Mouse (Mus musculus) B cell, adult 2 months (primary cell): ENCODE measurements around the gene Rtbdn.

Experiments used
- DNase-seq, 2 experiments: peaks; one replicate each; pipeline ENCODE4 v3.0.0; 2022

The Rtbdn gene

DNA sequence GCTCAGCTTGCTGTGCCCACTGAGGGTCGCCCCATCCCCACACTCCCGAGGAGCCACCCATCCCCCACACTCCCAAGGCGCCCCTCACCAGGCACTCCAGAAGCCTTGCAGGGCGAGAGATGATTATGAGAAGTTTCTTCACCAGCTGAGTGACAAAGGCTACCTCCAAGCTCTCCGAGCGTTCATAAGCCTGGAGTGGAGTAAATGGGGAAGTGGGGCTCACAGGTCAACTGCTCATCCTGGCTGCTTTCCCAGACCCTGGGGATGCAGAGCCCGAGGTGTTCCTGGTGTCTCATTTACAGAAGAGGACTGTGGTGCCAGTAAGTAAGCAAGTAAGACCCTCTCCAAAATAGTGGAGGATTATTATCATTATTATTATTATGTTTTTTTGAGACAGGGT lies 21.2 kb upstream of the Rtbdn start:
- DNase-seq, result no peak

DNA sequence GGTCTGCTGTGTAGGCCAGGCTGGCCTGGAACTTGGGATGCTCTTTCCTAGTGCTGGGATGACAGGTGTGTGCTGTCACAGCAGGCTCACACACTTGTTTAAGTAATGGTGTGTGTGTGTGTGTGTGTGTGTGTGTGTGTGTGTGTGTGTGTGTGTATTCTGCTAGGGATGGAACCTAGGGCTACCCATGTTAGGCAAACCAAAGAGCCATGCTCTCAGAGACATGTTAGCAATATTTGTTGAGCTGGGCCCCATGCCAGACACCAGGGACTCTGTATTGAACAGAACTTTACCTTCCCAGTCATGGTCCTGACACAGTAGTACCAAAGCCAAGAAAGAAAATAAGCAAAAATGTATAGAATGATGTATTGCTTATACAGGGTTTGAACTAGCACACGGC lies 19.3 kb upstream of the Rtbdn start:
- no peak for DNase-seq

DNA sequence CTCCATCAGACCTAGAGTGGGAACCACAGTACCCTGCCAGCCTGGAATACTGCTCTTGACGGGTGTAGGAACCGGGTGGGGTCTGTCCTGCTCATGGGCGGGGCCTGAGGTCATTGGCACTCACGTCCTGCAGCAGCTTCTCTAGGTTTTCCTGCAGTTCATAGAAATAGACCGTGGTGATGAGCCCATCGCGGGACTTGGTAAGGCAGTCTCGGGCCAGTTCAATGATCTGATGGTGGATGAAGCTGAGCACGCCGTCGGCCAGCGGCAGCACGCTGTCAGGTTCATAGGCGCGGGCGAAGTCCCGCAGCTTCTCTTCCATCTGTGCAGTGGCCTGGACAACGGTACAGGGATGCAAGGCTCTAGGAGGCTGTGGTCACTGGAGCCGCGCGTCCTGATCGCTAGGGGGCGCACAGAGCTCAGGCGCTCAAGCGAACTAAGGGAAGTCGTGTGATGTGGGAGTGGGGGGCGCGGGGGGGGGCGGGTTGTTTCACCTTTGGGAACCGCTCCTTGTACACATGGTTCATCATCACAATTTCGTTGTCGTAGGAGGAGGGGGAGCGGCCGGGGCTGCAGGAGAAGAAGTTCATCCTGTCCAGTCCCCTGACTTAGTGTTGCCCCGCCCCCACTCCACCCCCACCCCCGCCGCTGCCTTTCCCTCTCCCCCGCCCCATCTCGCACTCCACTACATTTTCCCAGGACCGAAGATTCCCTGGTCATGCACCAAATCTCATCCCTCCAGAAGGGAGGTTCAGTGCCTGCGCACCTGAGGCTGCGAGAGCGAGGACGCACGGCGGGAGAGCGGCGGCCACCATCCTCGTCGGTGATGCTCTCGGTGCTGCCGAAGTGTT lies 18.1 kb upstream of the Rtbdn start:
- peak; percentile 70 to 71 for DNase-seq

DNA sequence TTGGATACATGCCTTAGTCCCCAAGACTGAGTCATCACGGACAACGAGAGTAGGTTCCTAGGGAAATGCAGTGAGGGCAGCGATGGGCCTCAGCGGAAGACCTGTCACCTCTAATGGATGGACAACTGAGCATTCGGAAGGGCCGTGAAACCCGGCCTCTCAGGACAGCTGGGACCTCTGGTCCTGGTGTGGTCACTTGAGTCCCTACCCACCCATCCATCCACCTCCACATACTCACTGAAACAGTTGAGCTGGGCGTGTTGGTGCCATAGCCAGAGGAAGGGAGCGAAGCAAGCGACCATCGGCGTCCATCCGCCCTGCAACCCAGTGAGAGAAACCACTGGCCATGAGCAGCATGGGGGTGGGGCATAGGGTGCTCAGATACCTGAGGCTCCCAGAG lies 16.2 kb upstream of the Rtbdn start:
- no peak for DNase-seq

DNA sequence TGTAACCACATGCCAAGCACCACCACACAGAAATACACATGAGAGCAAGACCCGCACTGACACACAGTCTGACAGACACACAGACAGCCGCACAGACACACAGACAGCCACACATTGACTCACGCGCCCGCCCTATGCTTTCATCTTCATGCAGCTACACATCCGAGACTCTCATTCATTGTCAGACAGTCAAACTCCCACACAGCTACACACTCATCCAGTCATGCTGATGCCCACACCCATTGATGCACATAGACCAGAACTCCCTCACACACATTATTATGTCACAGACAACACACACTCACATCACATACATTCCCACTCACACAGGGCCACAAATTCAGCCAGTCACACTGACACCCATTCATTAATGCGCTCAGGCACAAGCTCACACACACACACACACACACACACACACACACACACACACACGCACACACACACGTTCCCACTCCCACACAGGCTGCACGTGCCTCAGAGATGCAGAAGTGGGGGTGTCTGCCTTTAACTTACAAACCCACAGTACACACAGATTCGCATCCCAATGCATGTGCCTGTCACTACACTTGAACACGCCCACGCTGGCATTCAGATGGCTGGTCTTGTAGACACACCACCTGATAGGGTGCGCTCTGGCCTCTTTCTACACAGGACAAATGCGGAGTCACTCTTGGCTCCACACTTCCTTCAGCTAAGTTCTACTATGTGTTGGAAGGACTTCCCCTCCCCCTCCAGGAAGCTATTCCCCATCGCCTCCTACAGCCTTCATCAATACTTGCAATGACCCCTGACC lies 12.8 kb upstream of the Rtbdn start:
- DNase-seq, result no peak

DNA sequence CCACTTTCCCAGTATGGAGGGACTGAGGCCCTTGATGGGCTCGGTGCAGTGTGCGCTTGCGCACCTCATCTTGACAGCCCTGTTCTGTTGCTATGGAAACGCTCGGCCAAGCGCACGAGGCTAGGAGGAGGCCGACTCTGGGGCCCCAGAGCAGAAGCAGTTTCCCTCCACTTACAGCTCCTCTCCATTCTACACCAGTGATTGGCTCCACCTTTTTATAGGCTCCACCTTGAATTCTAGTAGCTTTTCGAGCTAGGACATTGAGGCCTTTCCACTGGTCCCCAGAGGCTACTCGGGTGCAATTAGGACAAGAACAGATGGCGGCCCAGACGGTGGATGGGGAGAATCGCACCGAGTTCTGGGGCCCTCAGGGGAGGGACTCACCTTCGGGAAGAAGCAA lies 11.9 kb upstream of the Rtbdn start:
- peak; percentile 35 to 40 for DNase-seq

DNA sequence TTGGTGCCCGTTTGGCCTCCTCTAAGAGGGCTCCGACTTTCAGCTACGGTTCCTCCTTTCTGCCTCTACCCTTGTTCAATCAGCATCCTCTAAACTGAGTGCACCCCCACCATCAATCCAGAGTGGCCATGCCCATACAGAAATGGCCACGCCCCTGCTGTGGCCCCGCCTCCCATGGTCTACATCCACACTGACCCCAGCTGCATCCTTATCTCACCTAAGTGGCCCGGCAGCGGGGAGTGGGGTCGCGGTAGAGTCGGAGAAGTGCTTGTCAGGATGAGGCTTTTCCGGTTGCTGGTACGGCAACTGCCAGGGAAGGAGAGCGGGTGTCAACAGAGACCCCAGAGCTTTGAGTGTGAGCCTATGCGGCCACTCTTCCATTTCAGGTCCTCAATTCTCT lies 11.3 kb upstream of the Rtbdn start:
- DNase-seq, result peak in 1 of 2 experiments; percentile 31

DNA sequence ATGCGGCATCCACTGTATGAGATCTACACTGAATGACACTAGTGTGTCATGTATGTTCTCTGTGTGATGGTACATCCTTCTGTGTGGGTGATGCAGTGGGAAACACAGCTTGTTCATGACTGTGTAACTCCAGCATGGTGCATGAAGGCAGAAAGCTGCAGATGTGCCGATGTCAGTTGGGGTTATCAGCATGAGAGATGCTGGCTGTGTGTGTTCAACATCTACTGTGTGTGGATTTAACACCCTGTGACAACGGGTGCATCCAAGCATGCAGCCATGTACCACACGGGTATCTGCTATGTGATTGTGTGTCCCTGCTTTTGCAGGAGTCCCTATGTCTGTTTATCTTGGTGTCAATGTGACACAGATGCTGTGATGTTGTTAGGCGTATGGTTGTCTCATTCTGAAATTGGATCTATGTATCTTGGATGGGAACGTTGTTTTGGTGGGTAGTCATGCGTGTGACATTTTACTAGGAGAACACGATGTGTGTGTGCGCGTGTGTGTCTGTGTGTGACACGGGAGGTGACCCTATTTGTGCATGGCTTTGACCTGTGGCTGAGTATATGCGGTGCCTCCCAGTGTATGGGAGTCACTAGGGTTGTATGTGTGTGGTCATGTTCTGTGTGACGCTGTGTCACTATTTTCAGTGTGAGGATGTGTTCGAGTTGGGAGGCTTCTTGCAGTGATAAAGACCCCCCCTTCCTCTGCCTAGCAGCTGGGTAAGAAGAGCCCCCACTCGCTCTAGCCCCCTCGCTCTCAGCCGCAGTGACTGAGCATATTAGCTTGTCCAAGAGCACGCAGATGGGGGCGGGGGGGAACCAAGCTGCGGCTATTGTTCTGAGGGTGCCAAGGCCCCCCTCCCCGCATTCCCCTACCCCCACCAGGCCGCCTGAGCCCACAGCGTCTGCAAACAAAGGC lies 10.5 kb upstream of the Rtbdn start:
- DNase-seq, result peak in 1 of 2 experiments; percentile 15

DNA sequence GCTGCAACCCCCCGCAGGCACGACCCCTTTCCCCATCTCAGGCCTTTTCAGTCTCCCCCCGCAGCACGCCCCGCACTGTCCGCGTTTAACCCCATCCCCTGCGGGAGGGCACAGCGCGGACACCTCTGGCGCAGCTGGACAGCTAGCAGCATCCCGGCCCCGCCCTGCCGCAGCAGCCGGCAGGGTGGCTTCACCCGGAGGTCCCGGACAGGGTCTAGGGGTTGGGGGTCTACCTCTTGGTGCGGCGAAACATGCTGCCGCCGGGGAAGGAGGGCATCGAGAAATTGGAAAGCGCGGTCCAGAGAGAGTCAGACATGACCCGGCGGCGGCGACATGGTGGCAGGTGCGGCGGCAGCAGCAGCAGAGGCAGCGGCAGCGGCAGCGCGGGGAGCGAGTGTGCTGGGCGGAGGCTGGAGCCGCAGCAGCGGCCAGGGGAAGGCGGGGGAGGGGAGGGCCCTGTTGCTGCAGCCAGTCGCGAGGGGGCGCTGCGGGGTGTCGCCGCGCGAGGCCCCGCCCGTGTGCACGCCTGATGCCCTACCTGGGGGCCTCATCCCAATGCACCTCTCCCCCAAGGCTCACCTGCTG lies 9.7 kb upstream of the Rtbdn start, which contains the start of gene Mast1:
Mast1 (minus strand) TSS at position 398 of the 585 bp plus-strand sequence.
- peak; percentile 84 to 86 for DNase-seq

DNA sequence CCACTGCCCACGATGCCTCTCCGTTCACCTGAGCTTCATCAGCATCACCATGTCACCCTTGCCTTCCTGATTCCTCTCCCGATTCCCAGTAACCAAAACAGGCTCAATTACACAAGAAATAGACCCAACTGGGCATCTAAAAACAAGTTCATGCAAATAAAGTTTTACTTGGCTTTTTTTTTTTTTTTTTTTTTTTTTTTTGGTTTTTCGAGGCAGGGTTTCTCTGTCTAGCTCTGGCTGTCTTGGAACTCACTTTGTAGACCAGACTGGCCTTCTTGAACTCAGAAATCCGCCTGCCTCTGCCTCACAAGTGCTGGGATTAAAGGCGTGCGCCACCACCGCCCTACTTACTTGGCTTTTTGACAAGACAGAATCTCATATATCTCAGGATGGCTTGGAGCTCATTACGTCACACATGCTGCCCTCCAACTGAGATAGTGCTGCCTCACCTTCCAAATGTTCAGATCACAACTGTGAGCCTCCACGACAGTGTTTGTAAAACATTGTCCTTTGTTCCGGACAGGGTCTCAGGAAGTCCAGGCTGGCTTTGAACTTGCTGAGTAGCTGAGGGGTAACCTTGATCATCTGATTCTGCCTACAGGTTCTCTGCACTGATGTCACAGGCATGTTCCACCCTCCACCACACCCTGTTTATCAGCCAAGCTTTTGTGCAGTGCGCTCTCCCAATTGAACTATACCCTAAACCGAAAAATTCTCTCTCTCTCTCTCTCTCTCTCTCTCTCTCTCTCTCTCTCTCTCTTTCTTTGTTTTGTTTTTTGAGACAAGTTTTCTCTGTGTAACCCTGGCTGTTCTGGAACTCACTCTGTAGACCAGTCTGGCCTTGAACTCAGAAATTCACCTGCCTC lies 8.9 kb upstream of the Rtbdn start:
- no peak for DNase-seq

DNA sequence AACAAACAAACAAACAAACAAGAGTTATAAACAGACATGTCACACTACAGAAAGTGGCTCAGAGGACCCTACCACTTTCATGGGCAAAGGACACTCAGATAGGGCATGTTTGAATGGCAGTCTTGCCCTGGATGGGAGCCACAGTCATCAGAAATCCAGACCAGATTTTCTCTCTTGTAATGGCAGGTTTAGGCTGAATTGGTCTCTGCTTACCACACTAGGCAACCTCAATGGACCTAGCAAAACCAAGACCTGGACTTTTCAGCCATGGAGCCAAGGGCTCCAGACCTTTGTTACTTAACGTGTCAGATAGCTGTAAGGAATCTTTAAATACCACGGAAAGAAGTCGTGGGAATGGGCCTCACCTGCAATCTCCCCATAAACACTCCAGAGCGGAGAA lies 3.1 kb upstream of the Rtbdn start:
- no peak for DNase-seq

DNA sequence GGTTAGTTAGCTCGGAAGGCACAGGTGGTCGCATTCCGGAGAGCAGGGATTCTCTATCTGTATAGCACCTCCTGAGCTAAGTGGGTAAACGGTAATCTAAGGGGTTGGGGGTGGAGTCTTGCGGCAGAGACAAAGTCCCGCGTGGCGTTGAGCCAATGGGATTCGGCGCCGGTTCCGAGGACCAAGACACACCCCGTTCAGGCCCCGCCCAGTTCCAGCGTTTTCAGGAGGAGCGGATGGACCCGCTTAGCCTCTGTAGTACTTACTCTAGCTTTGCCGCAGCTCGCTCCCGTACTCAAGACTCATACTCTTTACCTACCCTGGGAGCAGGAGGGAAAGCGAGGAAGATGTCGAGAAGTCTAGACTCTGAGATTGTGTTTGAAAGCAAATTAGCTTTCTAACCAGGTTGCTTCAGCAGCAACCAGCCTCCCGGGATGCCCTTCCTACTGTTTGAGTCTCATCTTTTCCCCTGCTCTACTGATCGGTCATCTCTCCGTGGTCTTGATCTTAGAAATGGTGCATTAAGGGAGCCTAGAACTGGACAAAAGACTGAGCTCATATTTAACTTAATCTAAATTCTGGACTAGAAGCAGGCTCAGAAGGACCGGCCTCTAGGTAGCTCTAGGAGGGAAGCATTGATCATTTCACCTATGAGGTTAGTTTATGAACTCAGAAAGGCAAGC lies 2.2 kb upstream of the Rtbdn start:
- peak; percentile 52 to 54 for DNase-seq

DNA sequence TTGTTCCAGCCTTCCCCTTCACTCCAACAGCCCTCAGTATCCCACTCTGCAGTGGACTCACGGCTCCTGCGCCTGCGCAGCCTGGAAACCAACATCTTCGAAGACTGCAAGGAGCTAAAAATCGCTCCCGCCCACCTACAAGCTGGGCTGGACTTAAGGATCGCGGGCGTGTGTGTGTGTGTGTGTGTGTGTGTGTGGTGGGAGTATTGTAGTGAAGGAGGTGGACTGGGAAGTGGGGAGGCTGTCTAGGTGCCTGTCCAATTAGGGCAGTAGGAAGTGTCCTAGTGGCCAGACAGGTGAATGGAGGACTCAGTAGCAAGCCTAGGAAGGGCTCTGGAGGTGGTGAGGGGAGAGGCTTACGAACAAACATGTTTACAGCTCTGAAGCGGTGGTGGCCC lies 1.6 kb upstream of the Rtbdn start:
- DNase-seq, result peak in 1 of 2 experiments; percentile 18

DNA sequence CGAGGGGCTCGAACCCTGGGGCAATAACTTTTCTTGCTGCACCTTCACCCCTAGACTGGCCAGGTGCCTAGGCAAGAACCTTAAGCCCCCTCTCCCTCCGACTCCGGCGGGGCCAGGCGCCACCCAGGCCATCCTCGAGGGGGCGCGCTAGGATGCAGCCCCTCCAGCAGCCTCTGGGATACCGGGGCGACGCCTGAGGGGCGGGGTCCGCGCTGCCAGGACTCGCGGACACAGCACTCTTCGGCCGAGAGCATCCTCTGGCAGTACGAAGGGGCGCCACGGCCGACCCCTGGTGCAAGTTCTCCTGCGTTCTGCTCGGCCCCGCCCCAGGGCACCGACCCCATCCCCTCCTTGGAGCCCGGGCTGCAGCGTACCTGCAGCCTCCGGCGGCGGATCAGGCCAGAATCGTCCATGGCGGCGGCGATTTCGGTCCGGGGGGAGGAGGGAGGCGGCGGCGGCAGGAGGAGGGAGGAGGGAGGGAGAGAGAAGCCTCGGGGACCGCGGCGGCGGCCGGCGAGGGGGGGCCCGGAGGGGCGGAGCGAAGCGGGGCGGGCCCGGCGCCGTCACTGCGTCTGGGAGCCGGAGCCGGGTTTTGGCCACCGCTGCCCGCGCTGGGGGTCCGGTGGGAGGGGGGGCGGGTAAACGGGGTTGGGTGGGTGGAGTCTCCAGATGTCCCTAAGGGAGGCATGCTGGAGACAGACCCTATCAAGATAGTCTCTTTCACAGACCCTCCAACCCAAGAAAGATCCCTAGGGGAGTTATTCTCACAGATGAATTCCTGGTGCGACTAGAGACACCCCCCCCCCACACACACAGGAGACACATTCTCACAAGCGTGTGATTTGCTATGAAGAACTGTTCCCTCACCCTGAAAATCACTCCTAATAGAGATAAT lies 911 bp upstream of the Rtbdn start:
- DNase-seq, result peak; percentile 50 to 52

DNA sequence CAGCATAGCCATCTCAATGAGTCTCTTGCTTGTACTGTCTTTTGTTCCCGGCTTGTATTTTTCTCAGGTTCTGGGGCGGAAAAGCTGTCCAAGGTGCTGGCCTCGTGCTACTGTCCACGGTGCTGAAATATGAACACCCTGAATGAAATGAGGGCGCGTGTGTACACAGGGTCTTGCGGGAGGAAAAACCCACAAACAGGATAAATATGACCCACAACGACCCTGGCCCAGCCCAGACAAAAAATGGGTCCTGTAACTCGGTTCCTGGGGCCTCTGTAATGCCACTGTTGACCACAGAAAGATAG lies 402 bp downstream of the Rtbdn start:
- peak; percentile 62 to 67 for DNase-seq

DNA sequence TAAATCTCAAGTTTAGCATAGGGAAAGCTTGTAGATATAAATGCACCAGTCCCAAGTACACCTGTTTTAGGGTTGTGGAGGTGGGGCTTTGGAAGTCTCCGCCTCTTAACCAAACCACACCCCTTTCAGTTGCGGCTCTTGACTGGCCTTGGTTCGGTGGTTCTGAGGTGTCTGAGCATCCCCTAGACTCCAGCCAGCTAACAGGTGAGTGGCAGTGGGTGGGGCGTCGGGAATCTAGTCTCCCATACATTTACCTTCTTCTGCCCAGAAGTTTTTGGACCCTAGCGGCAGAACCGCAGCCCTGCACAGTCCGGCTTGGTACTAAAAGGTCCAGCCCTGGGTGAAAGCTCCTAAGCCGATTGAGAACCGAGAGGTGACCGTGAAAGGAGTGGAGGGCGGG lies 3.0 kb downstream of the Rtbdn start:
- peak; percentile 27 to 33 for DNase-seq

DNA sequence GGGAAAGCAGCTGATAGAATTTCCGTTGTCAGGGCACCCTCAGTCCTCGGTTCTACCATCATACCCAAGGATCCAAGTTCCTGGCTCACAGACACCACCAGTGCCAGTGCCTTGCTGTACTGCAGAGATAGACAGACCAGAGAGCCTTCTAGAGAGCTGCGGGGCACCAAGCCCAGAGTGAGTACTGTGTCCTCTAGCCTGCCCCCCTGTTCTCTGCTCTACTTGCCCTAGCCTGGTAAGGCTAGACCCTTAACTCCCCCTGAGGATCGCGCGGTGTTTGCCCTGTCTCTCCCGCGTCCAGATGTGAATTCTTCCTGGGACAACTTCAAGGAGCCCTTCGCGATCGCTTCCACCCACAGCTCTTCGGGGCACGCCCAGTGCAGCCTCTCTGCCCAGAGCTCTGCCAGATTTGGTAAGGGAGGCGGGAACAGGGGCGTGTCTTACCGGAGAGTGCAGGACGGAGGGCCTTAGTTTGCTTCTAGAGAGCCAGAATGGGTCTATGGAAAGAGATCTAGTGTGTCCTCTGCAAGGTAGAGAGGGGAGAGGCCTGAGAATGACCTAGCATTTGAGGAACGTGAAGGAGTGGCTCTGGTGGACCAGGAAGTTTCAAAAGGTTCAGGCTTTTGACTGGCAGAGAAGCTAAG lies 5.9 kb downstream of the Rtbdn start:
- DNase-seq, result no peak

DNA sequence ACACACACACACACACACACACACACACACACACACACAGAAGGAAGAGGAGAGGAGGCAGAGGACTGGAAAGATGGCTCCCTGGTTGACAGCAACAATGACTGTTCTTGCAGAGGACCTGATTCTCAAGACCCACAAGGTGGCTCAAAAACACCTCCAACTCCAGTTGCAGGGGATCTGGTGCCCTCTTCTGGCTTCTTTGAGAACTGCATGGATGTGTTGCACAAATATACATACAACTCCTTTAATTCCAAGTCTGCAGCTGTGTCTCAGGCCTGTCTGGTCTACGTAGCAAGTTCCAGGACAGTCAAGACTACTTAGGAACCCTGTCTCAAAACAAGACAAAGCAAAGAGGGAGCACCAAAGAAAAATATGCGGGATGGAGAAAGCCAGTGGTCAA lies 10.0 kb downstream of the Rtbdn start:
- peak; percentile 88 to 90 for DNase-seq

DNA sequence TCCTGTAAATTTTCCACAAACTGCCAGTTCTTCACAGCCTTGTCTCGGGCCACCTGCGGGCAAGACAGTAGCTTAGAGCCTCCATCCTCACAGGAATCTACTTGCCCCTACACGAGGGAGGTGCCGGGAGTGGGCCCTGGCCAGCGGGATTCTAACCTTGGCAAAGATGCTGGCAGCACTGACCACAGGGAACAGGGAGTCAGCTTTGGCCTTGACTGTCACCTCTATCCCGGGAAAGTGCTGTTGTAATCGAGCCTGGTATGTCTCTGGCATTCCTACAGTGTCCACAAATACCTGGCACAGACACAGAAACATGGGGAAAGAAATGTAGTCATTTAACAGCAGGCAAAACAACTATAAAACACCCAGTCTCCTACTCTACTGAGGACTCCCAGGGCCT lies 13.0 kb downstream of the Rtbdn start:
- no peak for DNase-seq

DNA sequence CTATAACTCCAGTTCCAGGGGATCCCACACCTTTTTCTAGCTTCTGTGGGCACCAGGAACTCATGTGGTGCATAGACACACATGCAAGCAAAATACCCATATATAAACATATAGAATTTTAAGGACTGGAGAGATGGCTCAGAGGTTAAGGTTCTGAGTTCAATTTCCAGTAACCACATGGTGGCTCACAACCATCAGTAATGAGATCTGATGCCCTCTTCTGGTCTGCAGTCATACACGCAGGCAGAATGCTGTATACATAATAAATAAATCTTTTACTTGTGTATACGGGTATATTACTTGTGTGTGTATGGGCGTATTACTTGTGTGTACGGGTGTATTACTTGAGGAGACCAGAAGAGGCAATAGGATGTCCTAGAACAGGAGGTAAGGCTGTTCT lies 17.2 kb downstream of the Rtbdn start:
- DNase-seq, result no peak
